Mouse (Mus musculus): Measurements from ENCODE around the gene Prdx1. TPM values are rescaled to one million over a fixed set of nuclear protein-coding genes. Genes with fewer than 3 reads are reported as not detected.

The Prdx1 gene
- polyA plus RNA-seq, 1 experiment: 249 TPM

GRCm38 (mm10) chr4:116693785-116694184 is 8.4 kb downstream of the Prdx1 start:
- TF ChIP-seq CTCF (IDR thresholded peaks at IDR 0.05; ENCODE audit: extremely low read depth, insufficient read depth, low read length) (no peak), POLR2A (IDR thresholded peaks at IDR 0.05; ENCODE audit: extremely low read depth, insufficient read depth, low read length) (no peak)
- Histone ChIP-seq H3K4me3 (ENCODE audit: insufficient read depth, low read length) (no peak overlapping the region), H3K4me1 (ENCODE audit: control insufficient read depth, insufficient read depth, low read length) (no peaks in the 10 kb centered on the region; the same call in 1 of the 2 replicates), H3K27ac (ENCODE audit: insufficient read depth, low read length) (no peak overlapping the region)

- Histone ChIP-seq H3K4me1 (ENCODE audit: control insufficient read depth, insufficient read depth, low read length) (no peaks in the 10 kb centered on the region; the same call in 1 of the 2 replicates), H3K4me3 (ENCODE audit: insufficient read depth, low read length) (no peak overlapping the region), H3K27ac (ENCODE audit: insufficient read depth, low read length) (no peak overlapping the region)
- TF ChIP-seq POLR2A (IDR thresholded peaks at IDR 0.05; ENCODE audit: extremely low read depth, insufficient read depth, low read length): no peak
- TF ChIP-seq CTCF (IDR thresholded peaks at IDR 0.05; ENCODE audit: extremely low read depth, insufficient read depth, low read length): no peak
Measured at GRCm38 (mm10) chr4:116698693-116699342, 13.5 kb downstream of the Prdx1 start.

- TF ChIP-seq POLR2A (IDR thresholded peaks at IDR 0.05; ENCODE audit: extremely low read depth, insufficient read depth, low read length) (no peak), CTCF (IDR thresholded peaks at IDR 0.05; ENCODE audit: extremely low read depth, insufficient read depth, low read length) (no peak)
- H3K4me3 ChIP-seq (ENCODE audit: insufficient read depth, low read length): no peak overlapping the region
- H3K27ac ChIP-seq (ENCODE audit: insufficient read depth, low read length): no peak overlapping the region
- no peaks in the 10 kb centered on the region; the same call in 1 of the 2 replicates for H3K4me1 ChIP-seq (ENCODE audit: control insufficient read depth, insufficient read depth, low read length)
Measured at GRCm38 (mm10) chr4:116700964-116701363, 15.6 kb downstream of the Prdx1 start.

GRCm38 (mm10) chr4:116703804-116704203 is 18.5 kb downstream of the Prdx1 start:
- TF ChIP-seq POLR2A (IDR thresholded peaks at IDR 0.05; ENCODE audit: extremely low read depth, insufficient read depth, low read length) (no peak), CTCF (IDR thresholded peaks at IDR 0.05; ENCODE audit: extremely low read depth, insufficient read depth, low read length) (peak; percentile 66)

GRCm38 (mm10) chr4:116707666-116708065 is 22.3 kb downstream of the Prdx1 start:
- TF ChIP-seq CTCF (IDR thresholded peaks at IDR 0.05; ENCODE audit: extremely low read depth, insufficient read depth, low read length) (no peak), POLR2A (IDR thresholded peaks at IDR 0.05; ENCODE audit: extremely low read depth, insufficient read depth, low read length) (0 out of 2 replicates have a peak, but pooled peaks have one; percentile 9)
- Histone ChIP-seq H3K27ac (ENCODE audit: insufficient read depth, low read length) (peak overlapping the region; percentile 50), H3K4me1 (ENCODE audit: control insufficient read depth, insufficient read depth, low read length) (no peaks in the 10 kb centered on the region), H3K4me3 (ENCODE audit: insufficient read depth, low read length) (peak overlapping the region; percentile 51)

More at GRCm38 (mm10) chr4:116703804-116704203, 18.5 kb downstream of the Prdx1 start:
- Histone ChIP-seq H3K27ac (ENCODE audit: insufficient read depth, low read length) (no peak overlapping the region), H3K4me3 (ENCODE audit: insufficient read depth, low read length) (no peak overlapping the region), H3K4me1 (ENCODE audit: control insufficient read depth, insufficient read depth, low read length) (no peaks in the 10 kb centered on the region)

GRCm38 (mm10) chr4:116708201-116708764 is 22.9 kb downstream of the Prdx1 start, which contains the start of the genes Mmachc and Ccdc163:
Mmachc (minus strand) TSS chr4:116708406.
Ccdc163 (plus strand) TSS chr4:116708509.
- no peaks in the 10 kb centered on the region for H3K4me1 ChIP-seq (ENCODE audit: control insufficient read depth, insufficient read depth, low read length)
- H3K27ac ChIP-seq (ENCODE audit: insufficient read depth, low read length): peak within 1 kb of the TSS; percentile 50
- TF ChIP-seq CTCF (IDR thresholded peaks at IDR 0.05; ENCODE audit: extremely low read depth, insufficient read depth, low read length): no peak
- TF ChIP-seq POLR2A (IDR thresholded peaks at IDR 0.05; ENCODE audit: extremely low read depth, insufficient read depth, low read length): peak; percentile 92
- peak within 1 kb of the TSS; percentile 51 for H3K4me3 ChIP-seq (ENCODE audit: insufficient read depth, low read length)

GRCm38 (mm10) chr4:116708791-116709390 is 23.5 kb downstream of the Prdx1 start:
- no peak for TF ChIP-seq POLR2A (IDR thresholded peaks at IDR 0.05; ENCODE audit: extremely low read depth, insufficient read depth, low read length)
- no peak for TF ChIP-seq CTCF (IDR thresholded peaks at IDR 0.05; ENCODE audit: extremely low read depth, insufficient read depth, low read length)
- Histone ChIP-seq H3K4me1 (ENCODE audit: control insufficient read depth, insufficient read depth, low read length) (no peaks in the 10 kb centered on the region), H3K4me3 (ENCODE audit: insufficient read depth, low read length) (peak overlapping the region; percentile 51), H3K27ac (ENCODE audit: insufficient read depth, low read length) (no peak overlapping the region)

- Histone ChIP-seq H3K27ac (ENCODE audit: insufficient read depth, low read length) (no peak overlapping the region), H3K4me1 (ENCODE audit: control insufficient read depth, insufficient read depth, low read length) (no peaks in the 10 kb centered on the region), H3K4me3 (ENCODE audit: insufficient read depth, low read length) (no peak overlapping the region)
- no peak for TF ChIP-seq CTCF (IDR thresholded peaks at IDR 0.05; ENCODE audit: extremely low read depth, insufficient read depth, low read length)
- no peak for TF ChIP-seq POLR2A (IDR thresholded peaks at IDR 0.05; ENCODE audit: extremely low read depth, insufficient read depth, low read length)
Measured at GRCm38 (mm10) chr4:116710154-116710553, 24.8 kb downstream of the Prdx1 start.

- H3K27ac ChIP-seq (ENCODE audit: insufficient read depth, low read length): no peak overlapping the region
- TF ChIP-seq CTCF (IDR thresholded peaks at IDR 0.05; ENCODE audit: extremely low read depth, insufficient read depth, low read length): no peak
- no peak for TF ChIP-seq POLR2A (IDR thresholded peaks at IDR 0.05; ENCODE audit: extremely low read depth, insufficient read depth, low read length)
- no peaks in the 10 kb centered on the region for H3K4me1 ChIP-seq (ENCODE audit: control insufficient read depth, insufficient read depth, low read length)
- no peak overlapping the region for H3K4me3 ChIP-seq (ENCODE audit: insufficient read depth, low read length)
Measured at GRCm38 (mm10) chr4:116712536-116712935, 27.2 kb downstream of the Prdx1 start.
